Mouse (Mus musculus): Measurements from ENCODE around the gene Cwc27.
A peak's percentile ranks its signal among the peaks of the same experiment; 100 is the strongest.

Gene Cwc27

DNA sequence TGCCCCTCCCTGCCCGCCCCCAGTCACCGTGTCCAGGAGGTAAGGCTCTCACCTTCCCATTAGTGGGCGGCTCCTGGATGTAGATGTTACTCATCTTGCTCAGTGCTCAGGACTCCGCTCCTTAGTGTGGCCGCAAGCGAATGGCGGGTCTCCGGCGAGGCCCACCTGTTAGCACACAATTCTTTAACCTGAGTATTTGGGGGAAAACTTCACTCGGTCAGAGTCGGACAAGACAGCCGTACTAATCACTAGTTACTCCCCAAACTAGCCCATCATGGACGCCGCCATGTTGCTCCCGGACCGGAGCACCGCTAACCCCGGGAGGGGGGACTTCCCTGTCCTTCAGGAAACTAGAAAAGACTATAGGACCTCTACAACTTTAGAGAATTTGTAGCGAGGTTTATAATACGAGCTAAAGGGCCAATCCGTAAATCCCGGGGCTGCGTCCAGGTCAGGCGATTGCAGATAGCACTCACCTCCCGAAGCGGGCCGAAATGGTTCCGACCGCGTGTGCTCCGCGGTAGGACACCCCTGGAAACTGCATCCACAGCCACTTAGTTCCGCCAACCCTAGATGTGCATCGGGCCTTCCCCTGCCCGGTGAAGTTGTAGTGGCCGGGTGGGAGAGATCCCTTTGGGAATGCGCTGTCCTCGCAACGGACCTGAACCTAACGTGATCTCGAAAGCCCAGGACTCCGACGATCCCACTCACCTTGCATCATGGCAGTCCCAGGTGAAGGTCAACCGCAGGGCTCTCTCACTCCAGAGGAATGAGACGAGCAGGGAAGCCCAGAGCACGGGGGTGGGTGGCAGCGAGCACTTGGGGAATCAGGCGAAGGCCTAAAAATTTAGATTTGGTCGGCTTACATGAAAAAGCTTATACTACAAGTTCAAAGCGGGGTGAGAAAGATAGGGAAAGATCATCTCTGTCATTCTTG, at the start of gene Cwc27:
Gene Cwc27, minus strand, starts transcription at position 508 of the 937 bp plus-strand sequence.
- peak; percentile 88 for DNase-seq (ENCODE audit: extremely low spot score)

DNA sequence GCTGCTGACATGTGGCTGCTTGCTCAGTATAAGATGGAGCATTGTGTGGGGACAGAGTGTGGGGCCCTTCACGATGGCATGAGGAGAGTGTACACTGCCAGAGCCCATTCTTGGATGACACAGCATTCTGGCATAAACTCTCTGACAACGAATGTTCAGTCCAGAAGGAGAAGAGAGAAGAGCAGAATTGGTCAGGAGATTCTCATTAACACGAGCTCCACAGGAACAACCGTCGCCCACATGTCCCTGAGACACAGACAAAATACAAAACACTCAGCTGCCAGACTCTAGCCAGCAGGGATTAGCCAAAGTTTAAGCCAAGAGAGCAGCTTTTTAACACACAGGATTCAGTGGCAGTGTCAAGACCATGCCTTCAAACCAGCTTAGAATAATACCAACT, 49.8 kb upstream of the Cwc27 start:
- DNase-seq (ENCODE audit: extremely low spot score), result no peak

DNA sequence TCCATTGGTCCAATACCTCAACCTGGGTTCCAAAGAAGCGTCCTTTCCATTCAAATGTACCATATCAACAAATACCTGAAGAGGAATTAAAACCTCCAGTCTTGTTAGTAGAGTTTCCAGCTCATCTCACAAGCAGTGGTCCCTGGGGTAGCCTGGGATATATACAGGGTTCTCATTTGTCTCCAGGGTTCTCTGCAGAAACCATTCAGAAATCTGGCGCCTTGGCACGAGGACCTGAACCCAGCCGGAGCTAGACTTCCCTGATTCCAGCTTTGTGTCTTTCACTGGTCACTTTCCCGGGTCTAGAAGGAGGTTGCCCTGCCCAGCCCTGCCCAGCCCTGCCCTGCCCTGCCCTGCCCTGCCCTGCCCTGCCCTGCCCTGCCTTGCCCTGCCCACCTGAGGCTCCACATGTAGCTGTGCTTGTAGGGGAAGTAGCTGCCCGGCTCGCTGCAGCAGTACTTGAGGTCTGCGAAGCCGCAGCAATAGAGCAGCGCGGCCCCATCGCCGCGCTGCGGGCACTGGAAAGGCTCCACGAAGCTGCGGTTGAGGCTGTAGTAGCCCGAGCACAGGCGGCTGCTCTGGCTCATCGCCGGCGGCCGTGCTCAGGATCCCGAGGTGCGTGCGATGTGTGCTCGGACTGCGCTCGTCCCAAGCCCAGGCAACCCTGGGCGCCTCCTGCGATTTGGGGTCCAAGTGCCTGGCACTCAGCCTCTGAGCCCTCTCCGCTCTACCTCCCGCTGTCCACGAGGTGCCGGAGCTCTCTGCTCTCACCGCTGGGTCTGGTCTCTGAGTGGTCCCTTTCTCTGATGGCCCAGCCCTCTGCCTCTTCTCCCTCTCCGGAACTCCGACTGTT, 46.4 kb upstream of the Cwc27 start, which contains the start of gene Shisal2b:
Gene Shisal2b, minus strand, starts transcription at position 767 of the 853 bp plus-strand sequence.
- DNase-seq (ENCODE audit: extremely low spot score), result peak; percentile 54

DNA sequence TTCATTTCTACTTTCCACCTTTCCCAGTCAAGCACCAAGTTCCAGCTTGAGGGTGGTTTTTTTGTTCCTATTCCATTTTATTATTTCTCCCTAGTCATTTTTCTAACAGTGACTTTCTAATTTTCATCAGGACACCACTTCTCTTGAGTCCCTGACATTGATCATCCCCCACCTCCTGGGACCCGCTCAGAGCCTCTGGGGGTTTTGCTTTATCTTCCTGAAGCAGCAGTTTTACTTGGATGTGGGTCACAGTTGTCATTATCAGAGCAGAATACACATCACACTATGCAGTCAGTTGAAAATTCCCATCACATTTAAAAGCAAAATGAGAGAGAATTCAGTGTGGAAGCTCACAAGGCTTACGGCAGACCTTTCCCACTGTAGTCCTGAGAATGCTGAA, 36.7 kb upstream of the Cwc27 start:
- no peak for DNase-seq (ENCODE audit: extremely low spot score)

DNA sequence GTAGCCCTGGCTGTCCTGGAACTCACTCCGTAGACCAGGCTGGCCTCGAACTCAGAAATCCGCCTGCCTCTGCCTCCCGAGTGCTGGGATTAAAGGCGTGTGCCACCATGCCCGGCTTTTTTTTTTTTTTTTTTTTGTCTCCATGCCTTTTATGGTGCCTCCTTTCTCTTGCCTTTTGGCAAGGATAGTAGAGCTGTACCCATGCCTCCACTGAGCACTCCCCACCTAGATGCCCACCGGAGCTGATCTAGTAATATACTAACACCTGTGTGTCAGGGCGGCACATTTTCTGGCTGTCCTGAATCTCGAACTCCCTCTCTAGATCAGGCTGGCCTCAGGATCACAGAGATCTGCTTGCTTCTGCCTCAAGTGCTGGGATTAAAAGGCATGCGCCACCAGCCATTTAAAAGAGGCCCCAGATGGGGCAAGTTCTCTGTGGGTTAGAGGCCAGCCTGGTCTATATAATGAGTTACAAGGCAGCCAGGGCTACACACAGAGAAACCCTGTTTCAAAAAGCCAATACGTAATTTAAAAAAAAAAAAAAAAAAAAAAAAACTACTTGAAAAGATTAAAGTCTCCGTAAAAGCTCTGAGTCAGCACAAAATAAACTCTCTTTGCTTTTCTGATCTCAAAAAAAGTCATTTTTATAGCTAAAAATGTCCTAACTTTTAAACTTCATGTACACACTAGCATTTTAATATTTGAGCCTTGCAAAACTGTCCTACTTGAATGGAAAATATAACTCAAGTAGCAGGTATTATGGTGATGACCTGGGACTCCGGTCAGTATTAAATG, 26.6 kb upstream of the Cwc27 start:
- DNase-seq (ENCODE audit: extremely low spot score), result no peak

DNA sequence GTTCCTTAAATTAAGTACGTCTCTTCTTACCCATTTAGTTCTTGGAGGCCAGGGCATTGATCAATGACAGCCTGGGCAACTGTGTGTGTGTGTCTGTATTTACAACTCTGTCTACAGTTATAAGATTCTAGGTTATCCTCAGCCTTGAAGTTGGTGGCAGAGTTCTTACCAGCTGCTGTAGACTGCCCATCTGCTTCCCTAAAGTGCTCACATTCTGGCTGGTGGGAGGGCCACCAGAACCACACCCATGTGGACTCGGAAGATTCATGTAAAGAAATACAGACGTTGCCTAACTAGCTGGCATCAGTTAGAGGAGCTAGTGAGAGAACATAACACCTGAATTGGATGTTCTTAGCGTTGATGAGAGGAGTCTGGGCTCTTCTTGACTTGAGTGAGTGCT, 25.0 kb upstream of the Cwc27 start:
- DNase-seq (ENCODE audit: extremely low spot score), result no peak

DNA sequence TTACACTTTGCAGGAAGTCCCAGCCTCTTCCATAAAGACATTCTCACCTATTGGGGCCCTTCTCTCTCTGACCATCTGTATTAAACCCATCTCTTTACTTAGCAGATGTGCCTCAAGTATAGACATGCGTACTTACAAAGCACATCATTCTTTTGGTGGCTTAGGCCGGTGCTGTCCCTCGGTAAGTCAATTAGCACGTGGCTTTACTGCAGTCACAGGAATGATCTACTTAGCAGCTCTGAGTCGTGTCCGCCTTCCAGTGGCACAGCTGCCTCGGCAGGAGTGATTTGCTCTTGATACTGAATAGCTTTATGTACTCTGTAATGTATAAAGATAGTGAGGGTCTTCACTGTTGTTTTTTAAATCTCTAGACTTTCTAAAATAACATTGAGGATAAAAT, 20.7 kb upstream of the Cwc27 start:
- DNase-seq (ENCODE audit: extremely low spot score), result no peak

DNA sequence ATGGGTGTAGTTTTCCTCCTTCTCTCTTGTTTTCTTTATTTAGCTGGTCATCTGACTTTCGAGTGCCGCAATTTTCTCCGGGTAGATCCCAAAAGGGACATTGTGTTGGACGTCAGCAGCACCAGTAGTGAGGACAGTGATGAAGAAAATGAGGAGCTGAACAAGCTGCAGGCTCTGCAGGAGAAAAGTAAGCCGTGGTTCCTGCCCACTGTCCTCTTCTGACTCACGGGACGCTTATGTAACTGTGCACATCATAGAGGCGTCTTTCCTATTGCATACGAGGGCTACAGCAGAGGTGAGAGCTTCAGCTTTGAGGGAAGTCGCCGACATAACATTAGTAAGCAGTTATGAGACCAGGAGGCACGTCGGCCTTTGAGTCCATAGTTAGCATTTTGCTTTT, 15.9 kb upstream of the Cwc27 start:
- DNase-seq (ENCODE audit: extremely low spot score), result no peak

DNA sequence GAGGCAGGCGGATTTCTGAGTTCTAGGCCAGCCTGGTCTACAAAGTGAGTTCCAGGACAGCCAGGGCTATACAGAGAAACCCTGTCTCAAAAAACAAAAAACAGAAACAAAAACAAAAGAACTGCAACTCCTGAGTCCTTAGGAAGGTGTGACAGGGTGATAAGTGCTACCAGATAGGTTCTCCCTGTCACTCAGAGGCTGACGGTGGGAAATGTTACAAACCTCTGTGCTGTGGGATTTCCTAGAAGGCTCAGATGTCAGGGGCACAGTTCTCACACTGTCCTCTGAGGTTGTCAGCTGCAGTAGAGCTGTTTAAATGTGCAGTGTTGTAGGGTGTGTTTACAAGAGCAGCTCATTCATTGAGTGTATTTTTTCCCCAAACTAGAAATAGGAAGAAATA, 8.5 kb upstream of the Cwc27 start:
- DNase-seq (ENCODE audit: extremely low spot score), result no peak

- DNase-seq (ENCODE audit: extremely low spot score), result peak; percentile 45
These were observed 5.5 kb upstream of the Cwc27 start for GRCm38 (mm10) chr13:104822411-104822838.

DNA sequence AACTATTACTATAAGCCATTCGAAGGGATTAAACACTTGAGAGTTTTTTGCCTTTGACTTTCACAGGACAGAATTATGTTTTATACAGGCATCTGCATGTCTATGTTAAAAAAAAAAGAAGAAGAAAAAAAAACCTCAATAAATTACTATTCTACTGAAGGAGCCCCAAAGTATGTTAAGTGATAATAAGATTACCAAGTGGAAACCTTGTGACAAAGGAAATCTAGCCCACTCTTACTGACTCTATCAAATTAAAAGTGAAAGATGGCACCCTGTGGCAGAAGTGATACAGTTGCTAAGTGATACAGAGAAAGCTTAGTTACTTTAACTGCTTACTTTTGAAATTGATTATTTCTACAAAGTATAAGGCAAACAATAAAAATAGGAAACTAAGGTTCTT, 5.0 kb upstream of the Cwc27 start:
- DNase-seq (ENCODE audit: extremely low spot score), result no peak

GRCm38 (mm10) chr13:104821192-104821591, 4.2 kb upstream of the Cwc27 start:
- DNase-seq (ENCODE audit: extremely low spot score), result no peak

- no peak for DNase-seq (ENCODE audit: extremely low spot score)
These were observed 754 bp upstream of the Cwc27 start for GRCm38 (mm10) chr13:104817696-104818095.

DNA sequence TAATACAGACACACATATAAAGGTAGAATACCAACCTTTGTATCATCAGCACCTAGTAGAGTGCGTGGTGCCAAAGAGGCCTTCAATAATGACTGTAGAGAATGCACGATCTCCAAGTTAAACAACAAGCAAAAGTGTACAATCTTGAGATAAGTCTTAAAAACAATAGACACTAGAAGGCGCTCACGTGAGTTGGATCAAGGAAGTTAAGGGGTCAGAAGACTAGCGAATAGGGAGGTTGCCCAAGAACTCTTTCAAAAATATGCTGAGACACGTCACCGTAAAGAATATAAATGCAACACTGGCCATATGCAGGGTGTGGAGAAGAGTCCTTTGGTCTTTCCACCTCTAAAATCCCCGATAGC, 690 bp downstream of the Cwc27 start:
- no peak for DNase-seq (ENCODE audit: extremely low spot score)

DNA sequence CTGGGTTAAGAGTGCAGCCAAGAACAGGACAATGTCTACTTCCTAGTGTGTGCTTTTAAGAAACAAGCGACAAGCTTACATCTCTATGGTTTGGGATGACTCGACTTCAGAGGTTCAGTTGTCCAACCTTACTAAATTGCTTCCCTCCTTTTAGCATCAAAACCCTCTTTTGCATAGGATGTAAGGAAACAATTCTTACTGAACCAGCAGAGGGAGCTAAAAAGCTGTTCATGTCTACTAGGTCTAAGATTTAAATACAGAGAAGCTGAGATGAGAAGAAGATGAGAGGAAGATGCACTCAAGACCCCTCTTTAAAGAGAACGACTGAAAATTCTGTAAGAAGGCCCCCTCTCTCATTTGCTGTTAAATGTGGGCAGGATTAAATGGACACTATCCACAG, 11.3 kb downstream of the Cwc27 start:
- DNase-seq (ENCODE audit: extremely low spot score), result peak; percentile 17

DNA sequence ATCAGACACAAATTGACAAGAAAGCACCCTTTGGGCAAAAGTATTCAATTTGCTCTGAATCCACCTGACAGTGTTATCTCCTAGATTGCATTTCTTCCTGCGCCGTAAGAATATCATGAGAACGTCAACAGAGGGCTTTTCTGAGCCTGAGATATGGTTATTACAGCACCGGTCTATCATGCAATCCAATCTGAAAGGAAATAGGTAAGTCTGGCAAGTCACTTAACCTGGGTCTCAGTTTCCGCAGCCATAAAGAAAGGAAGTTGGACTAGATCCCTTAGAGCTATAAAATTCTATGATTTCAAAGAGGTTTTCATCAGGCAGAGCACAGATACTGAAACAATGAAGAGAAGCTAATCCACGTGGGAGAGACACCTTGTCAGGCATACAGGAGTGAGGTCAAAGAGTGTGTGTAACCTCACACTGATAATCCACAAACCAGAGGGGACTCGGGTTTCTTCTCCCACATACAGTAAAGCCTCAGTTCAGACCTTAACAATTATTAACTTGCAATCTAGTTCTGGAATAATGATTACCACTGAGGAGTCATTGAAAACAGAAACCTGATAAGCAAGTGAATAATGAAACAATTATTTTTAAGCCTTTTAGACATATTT, 17.3 kb downstream of the Cwc27 start:
- DNase-seq (ENCODE audit: extremely low spot score), result no peak

GRCm38 (mm10) chr13:104799067-104799466, 17.9 kb downstream of the Cwc27 start:
- DNase-seq (ENCODE audit: extremely low spot score), result no peak

DNA sequence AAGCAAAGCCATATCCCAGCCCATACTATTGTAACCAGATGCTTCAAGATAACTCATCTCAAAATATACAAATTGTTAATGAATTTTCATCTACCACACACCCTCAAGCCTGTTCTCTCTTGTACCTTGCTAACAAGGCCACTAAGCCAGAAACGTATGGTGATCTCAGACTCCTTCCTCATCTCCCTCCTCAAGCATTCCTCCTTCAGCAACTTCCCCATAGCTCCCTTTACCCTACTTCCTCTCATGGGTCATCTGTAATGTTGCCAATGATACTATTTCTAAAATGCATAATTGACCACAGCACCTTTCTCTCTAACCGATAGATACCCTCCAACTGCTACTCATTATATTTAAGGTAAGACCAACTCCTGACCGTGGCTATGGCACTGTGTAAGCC, 22.5 kb downstream of the Cwc27 start:
- DNase-seq (ENCODE audit: extremely low spot score), result no peak

- DNase-seq (ENCODE audit: extremely low spot score), result no peak
These were observed 24.8 kb downstream of the Cwc27 start, which contains the start of gene Srek1ip1 for GRCm38 (mm10) chr13:104792184-104792583. Gene Srek1ip1, plus strand, starts transcription at chr13:104792484.

- peak; percentile 25 for DNase-seq (ENCODE audit: extremely low spot score)
These were observed 27.3 kb downstream of the Cwc27 start for GRCm38 (mm10) chr13:104789663-104790062.

GRCm38 (mm10) chr13:104787260-104787659, 29.7 kb downstream of the Cwc27 start:
- no peak for DNase-seq (ENCODE audit: extremely low spot score)

All from embryo, embryonic 9.5 days (tissue).